Mouse (Mus musculus) cerebellum, adult 11-12 months (tissue): ENCODE data around the gene C2cd3.
A peak's percentile ranks its signal among the peaks of the same experiment; 100 is the strongest.

Experiments
- DNase-seq: peaks from one replicate; pipeline ENCODE4 v3.0.0; 2022

Gene C2cd3

GRCm38 (mm10) chr7:100371495-100372451 is at the start of gene C2cd3, which contains the start of gene Ppme1:
Gene C2cd3 (plus strand): TSS chr7:100372233.
Gene Ppme1 (minus strand): TSS chr7:100372307.
- DNase-seq: peak; percentile 100

DNA sequence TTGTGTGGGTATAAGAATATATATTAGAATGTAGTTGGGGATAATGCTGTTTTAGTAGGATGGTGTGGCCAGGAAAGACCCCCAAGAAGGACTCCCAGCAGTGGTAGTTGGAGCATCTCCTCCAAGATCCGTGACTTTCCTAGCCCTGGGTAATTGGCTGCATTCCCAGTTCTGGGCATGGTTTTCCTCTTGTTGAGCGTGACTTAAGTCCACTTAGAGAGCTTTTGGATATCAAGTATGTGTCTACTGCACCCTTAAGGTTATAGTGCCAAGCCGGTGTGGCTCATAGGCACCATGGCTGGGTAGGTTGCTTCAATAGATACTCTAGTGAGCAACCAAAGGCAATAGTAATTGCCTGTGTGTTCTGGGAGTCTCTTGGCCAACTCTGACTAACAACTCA is 48.3 kb upstream of the C2cd3 start:
- no peak for DNase-seq

DNA sequence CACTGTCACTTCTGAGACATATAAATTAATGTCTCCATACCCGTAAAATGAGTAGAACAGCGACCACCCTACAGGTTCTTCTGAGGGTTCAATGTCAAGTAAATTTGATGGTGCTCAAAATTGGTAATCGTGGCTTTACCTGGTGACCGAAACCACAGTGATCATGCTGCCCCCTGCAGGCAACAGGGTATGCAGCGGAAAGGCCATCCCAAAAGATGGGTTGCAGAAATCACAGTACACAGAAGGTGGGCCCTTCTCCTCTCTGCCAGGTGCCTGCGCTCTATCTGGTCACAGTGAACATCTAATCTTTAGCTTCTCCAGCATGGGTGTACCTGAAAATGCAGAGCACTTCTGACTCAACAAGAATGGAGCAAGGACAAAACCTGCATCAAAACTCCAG is 46.6 kb upstream of the C2cd3 start:
- DNase-seq: peak; percentile 9

GRCm38 (mm10) chr7:100327514-100327913 is 44.5 kb upstream of the C2cd3 start:
- no peak for DNase-seq

GRCm38 (mm10) chr7:100328636-100329035 is 43.4 kb upstream of the C2cd3 start:
- DNase-seq: no peak

- DNase-seq: no peak
Measured at GRCm38 (mm10) chr7:100331269-100331668, 40.8 kb upstream of the C2cd3 start.

- DNase-seq: no peak
Measured at GRCm38 (mm10) chr7:100335921-100336320, 36.1 kb upstream of the C2cd3 start.

DNA sequence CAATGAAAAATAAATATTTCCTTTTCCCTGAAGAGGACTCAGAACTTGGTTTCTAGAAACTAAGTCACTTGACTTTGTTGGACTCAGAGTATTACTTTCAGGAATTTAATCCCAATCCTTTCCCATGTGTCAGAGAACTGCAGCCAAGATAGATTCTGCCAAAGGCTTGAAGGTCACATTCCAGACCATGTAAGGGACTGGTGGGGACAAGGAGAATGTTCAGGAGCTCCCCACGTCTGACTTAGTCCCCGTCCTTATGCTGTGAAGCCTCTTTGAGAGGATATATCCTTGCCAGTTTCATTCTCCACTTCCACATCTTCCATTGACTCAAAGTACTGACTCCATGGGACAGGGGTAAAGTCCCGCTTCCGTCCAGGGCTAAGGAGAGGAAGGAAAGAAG is 17.0 kb upstream of the C2cd3 start:
- DNase-seq: no peak

GRCm38 (mm10) chr7:100356324-100356723 is 15.7 kb upstream of the C2cd3 start:
- no peak for DNase-seq

DNA sequence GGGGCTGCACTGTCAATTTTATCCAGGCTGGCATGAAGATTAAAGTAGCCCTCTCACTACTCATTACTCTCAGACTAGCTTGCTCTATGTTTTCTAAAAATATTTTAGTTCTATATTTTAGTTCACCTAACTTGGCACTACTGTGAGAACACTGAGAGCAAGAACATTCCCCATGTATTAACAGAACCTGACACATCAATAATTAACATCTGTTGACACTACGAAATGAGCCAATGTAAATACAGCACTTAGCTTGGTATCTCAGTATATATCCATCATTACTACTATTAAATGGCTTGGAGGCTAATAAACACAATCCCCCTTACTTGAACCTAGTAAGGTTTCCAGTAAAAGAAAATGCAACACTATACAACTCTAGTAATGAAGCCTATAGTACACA is 15.3 kb upstream of the C2cd3 start:
- no peak for DNase-seq

GRCm38 (mm10) chr7:100357856-100358255 is 14.2 kb upstream of the C2cd3 start:
- no peak for DNase-seq

DNA sequence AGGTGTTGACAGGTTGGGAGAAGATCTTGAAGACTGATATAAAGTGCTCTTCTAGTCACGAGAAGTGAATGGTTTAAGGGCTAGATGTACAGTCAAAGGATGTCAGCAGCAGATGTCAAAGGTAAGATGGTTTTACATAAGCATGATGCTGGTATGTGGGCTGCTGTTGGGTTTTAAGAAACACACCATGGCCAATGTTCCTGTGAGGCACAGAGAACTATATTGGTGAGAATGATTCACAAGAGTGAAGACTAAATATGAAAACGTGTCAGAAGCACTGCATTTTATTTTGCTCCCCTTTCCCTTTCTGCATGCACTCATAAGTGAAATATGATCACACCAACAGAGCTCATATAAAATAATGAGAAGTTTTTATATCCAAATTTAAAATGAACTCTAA is 8.9 kb upstream of the C2cd3 start:
- DNase-seq: no peak

DNA sequence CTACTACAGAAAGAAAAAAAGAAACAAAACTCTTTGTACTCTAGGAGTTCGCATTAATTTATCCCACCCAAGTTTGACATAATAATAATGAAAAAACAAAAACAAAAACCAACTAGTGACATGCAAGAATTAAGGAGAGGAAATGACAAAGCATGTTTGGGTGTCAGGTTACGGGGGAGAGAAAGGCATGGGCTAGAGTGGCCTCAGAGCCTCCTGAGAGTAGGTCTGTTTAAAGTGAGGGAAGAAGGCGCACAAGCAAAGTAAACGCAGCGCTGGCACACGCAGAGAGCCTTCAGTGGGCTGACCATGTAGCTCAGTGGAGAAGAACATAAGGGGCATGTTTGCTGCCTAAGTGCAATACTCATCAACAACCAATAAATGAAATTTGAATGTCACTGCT is 7.1 kb upstream of the C2cd3 start:
- no peak for DNase-seq

GRCm38 (mm10) chr7:100372452-100372980 is 483 bp downstream of the C2cd3 start:
- DNase-seq: no peak

GRCm38 (mm10) chr7:100378257-100378656 is 6.2 kb downstream of the C2cd3 start:
- DNase-seq: no peak

DNA sequence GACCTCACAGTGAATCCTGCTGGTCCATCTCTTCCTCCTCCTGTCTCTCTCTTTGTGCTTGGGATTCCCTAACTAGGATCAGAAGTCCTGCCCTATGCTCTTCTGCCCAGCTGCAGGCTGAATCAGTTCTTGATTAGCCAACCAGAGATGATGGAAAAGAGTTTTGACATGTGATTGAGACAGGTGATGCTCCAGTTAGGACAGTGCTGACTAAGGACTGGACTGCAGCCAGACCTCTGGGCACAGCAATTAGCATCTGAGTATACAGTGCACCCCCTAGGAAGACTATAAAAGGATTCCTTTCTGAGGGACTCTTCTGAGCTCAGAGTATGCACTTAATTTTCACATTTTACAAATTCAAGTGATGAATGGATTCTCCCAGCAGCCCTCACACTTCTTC is 9.1 kb downstream of the C2cd3 start:
- no peak for DNase-seq

DNA sequence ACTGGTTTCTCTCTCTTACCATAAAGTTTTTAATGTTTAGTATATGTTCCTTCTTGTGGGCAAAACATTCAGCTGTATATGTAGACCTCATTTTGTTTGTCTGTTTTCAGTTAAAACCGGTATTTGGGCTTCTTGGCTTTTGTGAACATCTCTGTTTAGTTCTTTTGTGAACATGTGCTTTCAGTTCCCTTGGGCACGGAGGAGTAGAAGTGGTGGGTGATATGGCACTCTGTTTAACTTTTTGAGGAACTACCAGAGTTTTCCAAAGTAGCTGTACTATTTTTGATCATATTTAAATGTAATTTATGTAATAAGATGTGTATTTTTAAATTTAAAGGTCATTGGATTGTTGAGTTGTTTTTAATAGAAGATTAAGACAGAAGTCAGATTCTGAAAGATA is 11.2 kb downstream of the C2cd3 start:
- DNase-seq: no peak

- no peak for DNase-seq
Measured at GRCm38 (mm10) chr7:100388174-100388573, 16.1 kb downstream of the C2cd3 start.

- no peak for DNase-seq
Measured at GRCm38 (mm10) chr7:100390166-100390565, 18.1 kb downstream of the C2cd3 start.

- DNase-seq: no peak
Measured at GRCm38 (mm10) chr7:100392265-100392664, 20.2 kb downstream of the C2cd3 start.

DNA sequence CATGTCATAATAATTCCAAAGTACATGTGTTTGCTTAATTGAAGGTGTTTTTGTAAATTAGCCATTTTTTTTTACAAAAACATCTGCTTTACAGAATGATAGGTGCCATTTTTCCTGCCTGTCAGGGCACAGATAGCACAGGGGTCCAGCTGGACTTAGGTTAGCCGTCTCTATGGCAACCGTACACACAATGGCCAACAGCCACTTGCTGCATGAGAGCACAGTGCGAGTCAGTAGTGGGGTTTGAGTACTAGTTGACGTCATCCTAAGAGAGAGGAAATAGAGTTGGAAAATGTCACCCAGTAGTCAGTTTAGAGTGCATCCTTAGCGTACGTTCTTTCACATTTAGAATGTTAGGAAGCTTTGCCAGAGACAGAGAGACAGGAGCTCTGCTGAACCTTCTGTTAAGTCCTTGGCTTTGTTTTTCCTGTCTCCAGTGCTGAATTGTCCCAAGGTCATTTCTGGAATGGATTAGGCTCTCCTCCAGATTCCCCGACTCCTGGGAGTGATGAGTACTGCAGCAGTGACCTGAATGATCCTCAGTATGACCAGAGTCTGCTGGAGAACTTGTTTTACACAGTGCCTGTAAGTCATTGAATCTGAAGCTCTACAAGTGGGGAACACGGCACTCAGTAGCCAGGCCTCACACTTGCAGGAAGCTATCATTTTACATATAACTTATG is 27.3 kb downstream of the C2cd3 start:
- DNase-seq: no peak

DNA sequence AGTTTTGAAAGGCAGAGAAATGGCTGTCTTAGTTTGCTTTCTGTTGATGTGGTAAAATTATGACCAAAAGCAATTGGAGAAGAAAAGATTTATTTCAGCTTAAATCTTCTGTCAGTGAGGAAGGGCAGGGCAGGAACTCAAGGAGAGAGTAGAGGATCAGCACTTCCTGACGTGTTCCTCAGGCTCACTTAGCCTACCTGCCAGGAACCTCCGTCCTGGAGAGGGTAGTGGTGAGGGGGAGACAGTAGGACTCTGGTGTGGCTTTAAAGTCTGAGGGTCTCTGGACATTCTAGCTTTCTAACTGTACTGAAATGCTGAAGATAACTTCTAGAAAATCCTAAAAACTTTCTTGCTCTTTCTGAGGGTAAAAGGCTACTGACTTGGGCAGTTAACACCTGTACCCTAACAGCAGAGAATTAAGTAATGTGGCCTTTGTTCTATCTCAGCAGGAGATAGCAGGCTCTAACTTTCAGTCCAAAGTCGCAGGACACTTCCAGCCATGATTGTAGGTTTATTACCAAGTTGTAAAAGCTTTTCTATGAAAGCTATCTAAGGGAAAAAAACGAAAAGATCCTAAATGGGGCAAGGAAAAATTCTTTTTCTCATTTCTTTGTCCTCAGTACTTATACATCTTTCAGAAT is 29.0 kb downstream of the C2cd3 start:
- DNase-seq: no peak

GRCm38 (mm10) chr7:100402715-100403114 is 30.7 kb downstream of the C2cd3 start:
- DNase-seq: no peak
